Mouse (Mus musculus) heart, embryonic 15.5 days (tissue): Measurements from ENCODE around the gene Myof. TPM values are rescaled to one million over a fixed set of nuclear protein-coding genes. Genes with fewer than 3 reads are reported as not detected.

Experiments
- ATAC-seq: fragments of 200-750 bp; cut with Nextera tagmentation; replicated peaks from 2 replicates; pipeline ENCODE4 v1.8.0; 2017; ENCODE audit warnings: low read depth, moderate TSS enrichment; ENCODE audit not compliant: insufficient number of reproducible peaks, insufficient read depth, low FRiP score
- H3K27ac ChIP-seq: fragments of 300-500 bp; sonication (generic); 2 replicates; pipeline ENCODE4 v1.5.1; 2015; ENCODE audit warnings: mild to moderate bottlenecking, inconsistent platforms
- H3K27me3 ChIP-seq: fragments of 300-500 bp; sonication (generic); 2 replicates; pipeline ENCODE4 v1.6.1; 2015; ENCODE audit warnings: inconsistent platforms
- H3K36me3 ChIP-seq: fragments of 300-500 bp; sonication (generic); 2 replicates; pipeline ENCODE4 v1.6.1; 2015; ENCODE audit warnings: mild to moderate bottlenecking, inconsistent platforms
- H3K4me1 ChIP-seq: fragments of 300-500 bp; sonication (generic); replicated peaks from 2 replicates; pipeline ENCODE4 v1.6.1; 2015; ENCODE audit warnings: inconsistent platforms
- H3K4me2 ChIP-seq: fragments of 300-500 bp; sonication (generic); 2 replicates; pipeline ENCODE4 v1.6.1; 2015; ENCODE audit warnings: inconsistent platforms, mild to moderate bottlenecking, moderate library complexity
- H3K4me3 ChIP-seq: fragments of 300-500 bp; sonication (generic); 2 replicates; pipeline ENCODE4 v1.5.1; 2015; ENCODE audit warnings: mild to moderate bottlenecking, inconsistent platforms
- H3K9ac ChIP-seq: fragments of 300-500 bp; sonication (generic); 2 replicates; pipeline ENCODE4 v1.6.1; 2015; ENCODE audit warnings: mild to moderate bottlenecking, inconsistent platforms
- H3K9me3 ChIP-seq: fragments of 300-500 bp; sonication (generic); replicated peaks from 2 replicates; pipeline ENCODE4 v1.6.1; 2016; ENCODE audit warnings: inconsistent platforms
- WGBS: fragments of 180-500 bp; shearing (Covaris S2); methylation state at CpG from one replicate; pipeline ENCODE4 v1.1.7; 2015; ENCODE audit warnings: mixed read lengths; 5-methylcytosine and 5-hydroxymethylcytosine counted together
- polyA plus RNA-seq: library from polyadenylated mRNA; unstranded; fragments of >200 nt; fragmentation: Nextera tagmentation; extraction: Ambion mirVana; gene quantifications from 2 replicates; pipeline ENCODE4 v1.2.1, GENCODE M21; 2015

The Myof gene
- polyA plus RNA-seq, 1 experiment from 2014 or later = 5.5 TPM

- 0 out of 2 replicates have a peak, but pooled peaks cover under 1% of the 10 kb centered on the region for H3K27me3 ChIP-seq
- H3K36me3 ChIP-seq = no peaks in the 10 kb centered on the region
- H3K4me3 ChIP-seq = no peak overlapping the region
- no peaks in the 10 kb centered on the region for H3K9me3 ChIP-seq
- H3K9ac ChIP-seq = no peak overlapping the region
- peaks cover 47% of the 10 kb centered on the region for H3K4me1 ChIP-seq
- no peak for ATAC-seq
- 67% methylated on average over 8 of the region's 8 CpGs for WGBS
- H3K27ac ChIP-seq = peak overlapping the region; percentile 35
- no peak overlapping the region for H3K4me2 ChIP-seq
Observed at GRCm38 (mm10) chr19:38026211-38026624, 17.2 kb downstream of the Myof start.

- H3K4me3 ChIP-seq = no peak overlapping the region
- ATAC-seq = peak; percentile 58
- 0 out of 2 replicates have a peak overlapping the region, but pooled peaks have one; percentile 17 for H3K4me2 ChIP-seq
- H3K27ac ChIP-seq = peak overlapping the region; percentile 35
- peaks cover 43% of the 10 kb centered on the region for H3K4me1 ChIP-seq
- no peaks in the 10 kb centered on the region for H3K36me3 ChIP-seq
- WGBS = 34% methylated on average over 7 of the region's 9 CpGs
- H3K9ac ChIP-seq = no peak overlapping the region
- H3K27me3 ChIP-seq = no peaks in the 10 kb centered on the region
- no peaks in the 10 kb centered on the region for H3K9me3 ChIP-seq
Observed at GRCm38 (mm10) chr19:38025254-38026041, 17.9 kb downstream of the Myof start.

- Histone ChIP-seq H3K4me3 (no peak overlapping the region), H3K4me2 (no peak overlapping the region), H3K36me3 (no peaks in the 10 kb centered on the region), H3K27me3 (no peaks in the 10 kb centered on the region), H3K27ac (no peak overlapping the region), H3K4me1 (peaks cover 38% of the 10 kb centered on the region), H3K9me3 (no peaks in the 10 kb centered on the region), H3K9ac (no peak overlapping the region)
- no peak for ATAC-seq
- WGBS = 73% methylated on average over 4 of the region's 4 CpGs
Observed at GRCm38 (mm10) chr19:38023603-38024002, 19.8 kb downstream of the Myof start.

- Histone ChIP-seq H3K9ac (no peak overlapping the region), H3K27ac (no peak overlapping the region), H3K4me2 (no peak overlapping the region), H3K27me3 (no peaks in the 10 kb centered on the region), H3K4me1 (peaks cover 31% of the 10 kb centered on the region), H3K4me3 (no peak overlapping the region), H3K9me3 (no peaks in the 10 kb centered on the region), H3K36me3 (no peaks in the 10 kb centered on the region)
- no peak for ATAC-seq
- WGBS = 42% methylated on average over 4 of the region's 4 CpGs
Observed at GRCm38 (mm10) chr19:38022710-38023109, 20.7 kb downstream of the Myof start.

- Histone ChIP-seq H3K36me3 (no peaks in the 10 kb centered on the region), H3K4me3 (no peak overlapping the region), H3K27me3 (no peaks in the 10 kb centered on the region), H3K4me1 (peaks cover 6% of the 10 kb centered on the region), H3K27ac (no peak overlapping the region), H3K4me2 (no peak overlapping the region), H3K9ac (no peak overlapping the region), H3K9me3 (no peaks in the 10 kb centered on the region)
- 67% methylated on average over 1 of the region's 1 CpGs for whole genome bisulfite sequencing
- ATAC-seq = no peak
Observed at GRCm38 (mm10) chr19:38015873-38016254, 27.5 kb downstream of the Myof start.

- 26% methylated on average over 1 of the region's 1 CpGs for WGBS
- peak; percentile 77 for ATAC-seq
- no peak overlapping the region for H3K4me3 ChIP-seq
- no peaks in the 10 kb centered on the region for H3K27me3 ChIP-seq
- no peak overlapping the region for H3K9ac ChIP-seq
- H3K4me2 ChIP-seq = no peak overlapping the region
- H3K9me3 ChIP-seq = no peaks in the 10 kb centered on the region
- H3K27ac ChIP-seq = 0 out of 2 replicates have a peak overlapping the region, but pooled peaks have one; percentile 18
- no peaks in the 10 kb centered on the region for H3K36me3 ChIP-seq
- peaks cover 6% of the 10 kb centered on the region for H3K4me1 ChIP-seq
Observed at GRCm38 (mm10) chr19:38015180-38015872, 28.1 kb downstream of the Myof start.

- Histone ChIP-seq H3K4me1 (peaks cover 6% of the 10 kb centered on the region), H3K27me3 (no peaks in the 10 kb centered on the region), H3K4me3 (no peak overlapping the region), H3K36me3 (no peaks in the 10 kb centered on the region), H3K4me2 (no peak overlapping the region), H3K9me3 (no peaks in the 10 kb centered on the region), H3K27ac (no peak overlapping the region), H3K9ac (no peak overlapping the region)
- ATAC-seq = no peak
- 63% methylated on average over 5 of the region's 5 CpGs for WGBS
Observed at GRCm38 (mm10) chr19:38014443-38014842, 28.9 kb downstream of the Myof start.

GRCm38 (mm10) chr19:38011379-38011778 is 32.0 kb downstream of the Myof start:
- Histone ChIP-seq H3K9me3 (no peaks in the 10 kb centered on the region), H3K4me1 (peaks cover 6% of the 10 kb centered on the region), H3K9ac (no peak overlapping the region), H3K36me3 (no peaks in the 10 kb centered on the region), H3K4me2 (no peak overlapping the region), H3K27me3 (no peaks in the 10 kb centered on the region), H3K27ac (no peak overlapping the region), H3K4me3 (no peak overlapping the region)
- ATAC-seq = no peak
- 54% methylated on average over 1 of the region's 1 CpGs for WGBS

- peak overlapping the region; percentile 61 for H3K27ac ChIP-seq
- peaks cover 17% of the 10 kb centered on the region for H3K4me1 ChIP-seq
- H3K27me3 ChIP-seq = no peaks in the 10 kb centered on the region
- no peak overlapping the region for H3K9ac ChIP-seq
- no peaks in the 10 kb centered on the region for H3K36me3 ChIP-seq
- H3K9me3 ChIP-seq = no peaks in the 10 kb centered on the region
- no peak overlapping the region for H3K4me3 ChIP-seq
- 0 out of 2 replicates have a peak, but pooled peaks have one; percentile 47 for ATAC-seq
- 73% methylated on average over 8 of the region's 8 CpGs for WGBS
- no peak overlapping the region for H3K4me2 ChIP-seq
Observed at GRCm38 (mm10) chr19:38004809-38005380, 38.5 kb downstream of the Myof start.

GRCm38 (mm10) chr19:38003671-38004521 is 39.5 kb downstream of the Myof start:
- Histone ChIP-seq H3K4me3 (no peak overlapping the region), H3K4me2 (no peak overlapping the region), H3K4me1 (peaks cover 17% of the 10 kb centered on the region), H3K27me3 (no peaks in the 10 kb centered on the region), H3K9ac (no peak overlapping the region), H3K9me3 (no peaks in the 10 kb centered on the region), H3K27ac (peak overlapping the region; percentile 61), H3K36me3 (no peaks in the 10 kb centered on the region)
- ATAC-seq = peak; percentile 27; the same call in 1 of the 2 replicates
- WGBS = 52% methylated on average over 24 of the region's 24 CpGs

- H3K27ac ChIP-seq = no peak overlapping the region
Observed at GRCm38 (mm10) chr19:38002816-38003215, 40.6 kb downstream of the Myof start.

More at GRCm38 (mm10) chr19:38002816-38003215, 40.6 kb downstream of the Myof start:
- no peaks in the 10 kb centered on the region for H3K9me3 ChIP-seq
- peaks cover 17% of the 10 kb centered on the region for H3K4me1 ChIP-seq
- H3K36me3 ChIP-seq = no peaks in the 10 kb centered on the region
- no peak overlapping the region for H3K9ac ChIP-seq
- H3K4me3 ChIP-seq = no peak overlapping the region
- no peak for ATAC-seq
- WGBS = 72% methylated on average over 4 of the region's 4 CpGs
- H3K27me3 ChIP-seq = no peaks in the 10 kb centered on the region
- no peak overlapping the region for H3K4me2 ChIP-seq
